Mouse (Mus musculus): ENCODE measurements around the gene Psmc3. TPM values are rescaled to one million over a fixed set of nuclear protein-coding genes. Genes with fewer than 3 reads are reported as not detected.
A peak's percentile ranks its signal among the peaks of the same experiment; 100 is the strongest.
"Not testable (repeated sequence)": the region's sequence is repeated elsewhere in the genome, so short reads cannot be mapped to it uniquely, and the experiment has no call there.

Psmc3 gene
- 227 and 228 TPM in 2 replicates for polyA plus RNA-seq (2015; fragmentation: Nextera tagmentation; extraction: Ambion mirVana)

GRCm38 (mm10) chr2:91053934-91054382 is at the start of gene Psmc3:
Psmc3 (plus strand) TSS chr2:91054009.
- Histone ChIP-seq H3K9ac (peak within 1 kb of the TSS; percentile 87), H3K9me3 (replicated peaks) (no peaks in the 10 kb centered on the region), H3K27me3 (no peaks in the 10 kb centered on the region), H3K4me1 (replicated peaks) (peaks cover 13% of the 10 kb centered on the region), H3K4me2 (peak within 1 kb of the TSS; percentile 77), H3K36me3 (peaks cover 41% of the 10 kb centered on the region), H3K27ac (peak within 1 kb of the TSS; percentile 87), H3K4me3 (peak within 1 kb of the TSS; percentile 64)
- ATAC-seq (replicated peaks; ENCODE audit: insufficient number of reproducible peaks, insufficient read depth, low FRiP score, low read depth), result peak; percentile 96
- WGBS, result under 1% methylated on average over 40 of the region's 40 CpGs

GRCm38 (mm10) chr2:91008536-91008935 is 45.3 kb upstream of the Psmc3 start:
- Histone ChIP-seq H3K27ac (no peak overlapping the region), H3K27me3 (no peaks in the 10 kb centered on the region), H3K9ac (no peak overlapping the region), H3K36me3 (peaks cover 88% of the 10 kb centered on the region), H3K9me3 (replicated peaks) (no peaks in the 10 kb centered on the region), H3K4me2 (no peak overlapping the region), H3K4me1 (replicated peaks) (no peaks in the 10 kb centered on the region), H3K4me3 (no peak overlapping the region)
- ATAC-seq (replicated peaks; ENCODE audit: insufficient number of reproducible peaks, insufficient read depth, low FRiP score, low read depth), result no peak
- WGBS, result 98% methylated on average over 8 of the region's 8 CpGs

- Histone ChIP-seq H3K4me3 (no peak overlapping the region), H3K4me1 (replicated peaks) (no peaks in the 10 kb centered on the region), H3K4me2 (no peak overlapping the region), H3K36me3 (peaks cover 67% of the 10 kb centered on the region), H3K9ac (no peak overlapping the region), H3K27ac (no peak overlapping the region), H3K27me3 (no peaks in the 10 kb centered on the region), H3K9me3 (replicated peaks) (no peaks in the 10 kb centered on the region)
- ATAC-seq (replicated peaks; ENCODE audit: insufficient number of reproducible peaks, insufficient read depth, low FRiP score, low read depth), result no peak
- 88% methylated on average over 2 of the region's 2 CpGs for WGBS
Observed at GRCm38 (mm10) chr2:91013881-91014280, 39.9 kb upstream of the Psmc3 start.

GRCm38 (mm10) chr2:91015386-91015785 is 38.4 kb upstream of the Psmc3 start:
- WGBS, result 83% methylated on average over 4 of the region's 4 CpGs
- Histone ChIP-seq H3K4me3 (no peak overlapping the region), H3K27ac (no peak overlapping the region), H3K9me3 (replicated peaks) (no peaks in the 10 kb centered on the region), H3K4me1 (replicated peaks) (no peaks in the 10 kb centered on the region), H3K9ac (no peak overlapping the region), H3K36me3 (peaks cover 61% of the 10 kb centered on the region), H3K27me3 (no peaks in the 10 kb centered on the region), H3K4me2 (no peak overlapping the region)
- ATAC-seq (replicated peaks; ENCODE audit: insufficient number of reproducible peaks, insufficient read depth, low FRiP score, low read depth), result no peak

- peaks cover 39% of the 10 kb centered on the region for H3K36me3 ChIP-seq
- no peak overlapping the region for H3K27ac ChIP-seq
- no peaks in the 10 kb centered on the region for H3K27me3 ChIP-seq
- no peaks in the 10 kb centered on the region for H3K9me3 ChIP-seq (replicated peaks)
- no peak overlapping the region for H3K9ac ChIP-seq
- no peak overlapping the region for H3K4me2 ChIP-seq
- no peak for ATAC-seq (replicated peaks; ENCODE audit: insufficient number of reproducible peaks, insufficient read depth, low FRiP score, low read depth)
- no peaks in the 10 kb centered on the region for H3K4me1 ChIP-seq (replicated peaks)
- WGBS, result 81% methylated on average over 8 of the region's 8 CpGs
- no peak overlapping the region for H3K4me3 ChIP-seq
Observed at GRCm38 (mm10) chr2:91018061-91018788, 35.6 kb upstream of the Psmc3 start.

- Histone ChIP-seq H3K9me3 (replicated peaks) (no peaks in the 10 kb centered on the region), H3K4me3 (no peak overlapping the region), H3K27ac (no peak overlapping the region), H3K4me2 (no peak overlapping the region), H3K9ac (no peak overlapping the region), H3K4me1 (replicated peaks) (0 out of 2 replicates have a peak, but pooled peaks cover 3% of the 10 kb centered on the region), H3K27me3 (no peaks in the 10 kb centered on the region), H3K36me3 (peaks cover 23% of the 10 kb centered on the region)
- ATAC-seq (replicated peaks; ENCODE audit: insufficient number of reproducible peaks, insufficient read depth, low FRiP score, low read depth), result no peak
- WGBS, result 88% methylated on average over 3 of the region's 3 CpGs
Observed at GRCm38 (mm10) chr2:91019911-91020310, 33.9 kb upstream of the Psmc3 start.

- WGBS, result 94% methylated on average over 7 of the region's 7 CpGs
- not testable (repeated sequence) for H3K27ac ChIP-seq; H3K9ac ChIP-seq; H3K9me3 ChIP-seq (replicated peaks); ATAC-seq (replicated peaks; ENCODE audit: insufficient number of reproducible peaks, insufficient read depth, low FRiP score, low read depth); H3K4me2 ChIP-seq; H3K27me3 ChIP-seq; H3K4me1 ChIP-seq (replicated peaks); H3K4me3 ChIP-seq
- H3K36me3 ChIP-seq, result peaks cover 17% of the 10 kb centered on the region
Observed at GRCm38 (mm10) chr2:91022266-91022665, 31.5 kb upstream of the Psmc3 start.

- 53% methylated on average over 2 of the region's 2 CpGs for WGBS
- Histone ChIP-seq H3K4me1 (replicated peaks) (0 out of 2 replicates have a peak, but pooled peaks cover 3% of the 10 kb centered on the region), H3K36me3 (peaks cover 12% of the 10 kb centered on the region), H3K9ac (no peak overlapping the region), H3K4me2 (no peak overlapping the region), H3K27me3 (no peaks in the 10 kb centered on the region), H3K4me3 (no peak overlapping the region), H3K9me3 (replicated peaks) (no peaks in the 10 kb centered on the region), H3K27ac (peak overlapping the region; percentile 17; the same call in 1 of the 2 replicates)
- ATAC-seq (replicated peaks; ENCODE audit: insufficient number of reproducible peaks, insufficient read depth, low FRiP score, low read depth), result no peak
Observed at GRCm38 (mm10) chr2:91023131-91023530, 30.7 kb upstream of the Psmc3 start.

- Histone ChIP-seq H3K9me3 (replicated peaks) (no peaks in the 10 kb centered on the region), H3K27ac (no peak overlapping the region), H3K9ac (no peak overlapping the region), H3K27me3 (no peaks in the 10 kb centered on the region), H3K4me2 (no peak overlapping the region), H3K4me3 (no peak overlapping the region), H3K4me1 (replicated peaks) (0 out of 2 replicates have a peak, but pooled peaks cover 3% of the 10 kb centered on the region), H3K36me3 (peaks cover 12% of the 10 kb centered on the region)
- ATAC-seq (replicated peaks; ENCODE audit: insufficient number of reproducible peaks, insufficient read depth, low FRiP score, low read depth), result no peak
- 86% methylated on average over 1 of the region's 1 CpGs for WGBS
Observed at GRCm38 (mm10) chr2:91023956-91024355, 29.9 kb upstream of the Psmc3 start.

- 92% methylated on average over 1 of the region's 1 CpGs for WGBS
- Histone ChIP-seq H3K4me3 (no peak overlapping the region), H3K27me3 (no peaks in the 10 kb centered on the region), H3K4me2 (no peak overlapping the region), H3K4me1 (replicated peaks) (0 out of 2 replicates have a peak, but pooled peaks cover 3% of the 10 kb centered on the region), H3K36me3 (peaks cover 6% of the 10 kb centered on the region), H3K9me3 (replicated peaks) (no peaks in the 10 kb centered on the region), H3K27ac (no peak overlapping the region), H3K9ac (no peak overlapping the region)
- no peak for ATAC-seq (replicated peaks; ENCODE audit: insufficient number of reproducible peaks, insufficient read depth, low FRiP score, low read depth)
Observed at GRCm38 (mm10) chr2:91025081-91025516, 28.7 kb upstream of the Psmc3 start.

- no peaks in the 10 kb centered on the region for H3K27me3 ChIP-seq
- H3K4me3 ChIP-seq, result no peak overlapping the region
- no peak overlapping the region for H3K9ac ChIP-seq
- H3K4me1 ChIP-seq (replicated peaks), result 0 out of 2 replicates have a peak, but pooled peaks cover 3% of the 10 kb centered on the region
- WGBS, result 78% methylated on average over 1 of the region's 1 CpGs
- no peak overlapping the region for H3K27ac ChIP-seq
- no peak overlapping the region for H3K4me2 ChIP-seq
- no peaks in the 10 kb centered on the region for H3K9me3 ChIP-seq (replicated peaks)
- no peak for ATAC-seq (replicated peaks; ENCODE audit: insufficient number of reproducible peaks, insufficient read depth, low FRiP score, low read depth)
- no peaks in the 10 kb centered on the region; the same call in 1 of the 2 replicates for H3K36me3 ChIP-seq
Observed at GRCm38 (mm10) chr2:91026491-91026890, 27.3 kb upstream of the Psmc3 start.
